In genomic region chr15:31222216-31222615, GRCm38 (mm10) we compare ENCODE assay signal across 17 mouse cellular contexts.
"Had no signal": no experiment of that assay in that cellular context is flagged by ENCODE, and none has a peak within 500 bp of the region (broad histone marks: within the 10 kb centered on the region; RNA-seq: fewer than 3 reads in every experiment).

No protein-coding gene starts in this region.

- H3K4me3 ChIP-seq: intestine, embryonic 15.5 days; kidney, embryonic 15.5 days; limb, embryonic 10.5 days; liver, embryonic 12.5 days; midbrain, embryonic 10.5 days; myocyte; neural tube, embryonic 13.5 days had no signal

- H3K27me3 ChIP-seq: intestine, embryonic 15.5 days; kidney, embryonic 15.5 days; liver, embryonic 12.5 days; neural tube, embryonic 13.5 days had no signal

- DNase-seq: kidney, adult 18-20 months; kidney, postnatal 36 days; layer of hippocampus, adult 9-11 months; layer of hippocampus, postnatal 36 days; lung, embryonic 14.5 days; lung, postnatal 10 days; lung, postnatal 4 days; midbrain, embryonic 14.5 days; right cerebral cortex, adult 18-20 months; right cerebral cortex, postnatal 25 days had no signal

- H3K36me3 ChIP-seq: intestine, embryonic 15.5 days; kidney, embryonic 15.5 days; limb, embryonic 10.5 days; liver, embryonic 12.5 days; midbrain, embryonic 10.5 days; neural tube, embryonic 13.5 days had no signal

- ATAC-seq: intestine, embryonic 15.5 days; liver, embryonic 12.5 days had no signal

- H3K4me2 ChIP-seq: intestine, embryonic 15.5 days; kidney, embryonic 15.5 days; liver, embryonic 12.5 days; lung, embryonic 14.5 days; neural tube, embryonic 13.5 days had no signal

- H3K9me3 ChIP-seq: intestine, embryonic 15.5 days; kidney, embryonic 15.5 days; limb, embryonic 10.5 days; liver, embryonic 12.5 days; midbrain, embryonic 10.5 days; neural tube, embryonic 13.5 days had no signal

- H3K9ac ChIP-seq: intestine, embryonic 15.5 days; kidney, embryonic 15.5 days; liver, embryonic 12.5 days; lung, embryonic 14.5 days; neural tube, embryonic 13.5 days had no signal

- H3K27ac ChIP-seq: intestine, embryonic 15.5 days; kidney, embryonic 15.5 days; limb, embryonic 10.5 days; liver, embryonic 12.5 days; midbrain, embryonic 10.5 days; neural tube, embryonic 13.5 days had no signal
